Comparison of ENCODE assay signal across 8 mouse cellular contexts in genomic region chr9:22387901-22388300, GRCm38 (mm10). TPM values are rescaled to one million over a fixed set of nuclear protein-coding genes. Genes with fewer than 3 reads are reported as not detected.
DNase-seq lines count a peak whose midpoint lies in the region; ATAC-seq and TF ChIP-seq lines count a peak whose summit lies in the region.

No protein-coding gene starts in this region.

- ATAC-seq in forebrain, embryonic 13.5 days = no peak
- ATAC-seq in liver, embryonic 12.5 days = no peak
- ATAC-seq in stomach, embryonic 16.5 days (ENCODE audit: insufficient read depth, low FRiP score) = no peak

- H3K36me3 ChIP-seq in spleen, adult 2 months (ENCODE audit: control insufficient read depth, insufficient read depth, low read length) = no peaks in the 10 kb centered on the region
- 0 out of 2 replicates have a peak, but pooled peaks cover 3% of the 10 kb centered on the region for H3K36me3 ChIP-seq in forebrain, embryonic 13.5 days (ENCODE audit: poor library complexity, severe bottlenecking)
- peaks cover 31% of the 10 kb centered on the region for H3K36me3 ChIP-seq in liver, embryonic 12.5 days
- H3K36me3 ChIP-seq in stomach, embryonic 16.5 days (ENCODE audit: control insufficient read depth, insufficient read depth, low read length) = no peaks in the 10 kb centered on the region

- peak overlapping the region; percentile 87 for H3K9ac ChIP-seq in forebrain, embryonic 13.5 days
- peak overlapping the region; percentile 99 for H3K9ac ChIP-seq in liver, embryonic 12.5 days
- H3K9ac ChIP-seq in stomach, embryonic 16.5 days (ENCODE audit: low read length) = peak overlapping the region; percentile 88

- peak overlapping the region; percentile 86 for H3K4me2 ChIP-seq in forebrain, embryonic 13.5 days
- peak overlapping the region; percentile 92 for H3K4me2 ChIP-seq in liver, embryonic 12.5 days
- H3K4me2 ChIP-seq in stomach, embryonic 16.5 days (ENCODE audit: low read depth, low read length) = peak overlapping the region; percentile 69

- 7% methylated on average over 6 of the region's 6 CpGs for WGBS in spleen, adult 2 months
- WGBS in forebrain, embryonic 13.5 days = 17% methylated on average over 6 of the region's 6 CpGs
- WGBS in liver, embryonic 12.5 days (ENCODE audit: insufficient replicate concordance) = 8% methylated on average over 6 of the region's 6 CpGs
- WGBS in stomach, embryonic 16.5 days = 12% methylated on average over 6 of the region's 6 CpGs

- H3K27me3 ChIP-seq in spleen, adult 2 months (ENCODE audit: control insufficient read depth, insufficient read depth, low read length) = no peaks in the 10 kb centered on the region
- no peaks in the 10 kb centered on the region for H3K27me3 ChIP-seq in forebrain, embryonic 13.5 days
- no peaks in the 10 kb centered on the region for H3K27me3 ChIP-seq in liver, embryonic 12.5 days (replicated peaks)
- H3K27me3 ChIP-seq in stomach, embryonic 16.5 days (ENCODE audit: control insufficient read depth, insufficient read depth, low read length) = no peaks in the 10 kb centered on the region

- no peak for TF ChIP-seq CTCF in spleen, adult 2 months (IDR thresholded peaks at IDR 0.05; ENCODE audit: extremely low read depth, insufficient read depth, insufficient read length, insufficient replicate concordance)

- H3K4me1 ChIP-seq in spleen, adult 2 months (ENCODE audit: control insufficient read depth, insufficient read depth, insufficient read length) = no peaks in the 10 kb centered on the region; the same call in 1 of the 2 replicates
- H3K4me1 ChIP-seq in forebrain, embryonic 13.5 days = peaks cover 33% of the 10 kb centered on the region
- peaks cover 52% of the 10 kb centered on the region for H3K4me1 ChIP-seq in liver, embryonic 12.5 days
- H3K4me1 ChIP-seq in stomach, embryonic 16.5 days (ENCODE audit: control insufficient read depth, insufficient read depth, low read length) = peaks cover 9% of the 10 kb centered on the region; the same call in 1 of the 2 replicates

- H3K9me3 ChIP-seq in forebrain, embryonic 13.5 days (replicated peaks) = no peaks in the 10 kb centered on the region
- H3K9me3 ChIP-seq in liver, embryonic 12.5 days (replicated peaks) = no peaks in the 10 kb centered on the region
- no peaks in the 10 kb centered on the region for H3K9me3 ChIP-seq in stomach, embryonic 16.5 days (replicated peaks; ENCODE audit: control insufficient read depth, low read length)

- no peak for TF ChIP-seq POLR2A in spleen, adult 2 months (IDR thresholded peaks at IDR 0.05; ENCODE audit: low read depth, low read length)

- peak overlapping the region; percentile 67 for H3K4me3 ChIP-seq in spleen, adult 2 months (ENCODE audit: extremely low read depth, insufficient read depth, insufficient read length)
- H3K4me3 ChIP-seq in forebrain, embryonic 13.5 days = peak overlapping the region; percentile 86
- H3K4me3 ChIP-seq in liver, embryonic 12.5 days = peak overlapping the region; percentile 98
- peak overlapping the region; percentile 96 for H3K4me3 ChIP-seq in stomach, embryonic 16.5 days (replicated peaks; ENCODE audit: low read length)

- no peak for DNase-seq in spleen, adult 2 months (ENCODE audit: low read depth in 1 of 2, low spot score in 2 of 2)
- DNase-seq in spleen, postnatal 10 days (ENCODE audit: low spot score in 2 of 2) = no peak
- DNase-seq in adrenal gland, adult 2 months = no peak
- DNase-seq in embryo, embryonic 11 days = no peak
- DNase-seq in spleen, postnatal 36 days (ENCODE audit: low spot score in 2 of 2) = no peak

- H3K27ac ChIP-seq in spleen, adult 2 months (ENCODE audit: insufficient read depth, low read length) = no peak overlapping the region
- no peak overlapping the region for H3K27ac ChIP-seq in forebrain, embryonic 13.5 days
- peak overlapping the region; percentile 98 for H3K27ac ChIP-seq in liver, embryonic 12.5 days
- H3K27ac ChIP-seq in stomach, embryonic 16.5 days (ENCODE audit: low read length) = peak overlapping the region; percentile 88

RNA-seq across cellular contexts. Expression of gene Anln, which starts 1.1 kb away (rescaled TPM):
- 1.3 and 1.7 TPM in 2 replicates for polyA plus RNA-seq in spleen, adult 2 months (2012; rRNA removed)
- polyA plus RNA-seq in forebrain, embryonic 13.5 days (2015; fragmentation: Nextera tagmentation; extraction: Ambion mirVana) = 22.7 and 23.1 TPM in 2 replicates
- polyA plus RNA-seq in liver, embryonic 12.5 days (2016; fragmentation: Nextera tagmentation; extraction: Ambion mirVana) = 35.2 and 35.3 TPM in 2 replicates
- polyA plus RNA-seq in stomach, embryonic 16.5 days (2015; fragmentation: Nextera tagmentation; extraction: Ambion mirVana) = 57.6 and 58.0 TPM in 2 replicates
- 1 to 10 TPM; 3.5 to 3.6 TPM for total RNA-seq in adrenal gland, adult 2 months (2021)
- 0.29 and 0.48 TPM in 2 replicates for polyA plus RNA-seq in adrenal gland, adult 2 months (2012; rRNA removed)

RNA-seq across cellular contexts. Expression of gene 9530077C05Rik, which starts 23.4 kb away (rescaled TPM):
- 0.21 and 0.36 TPM in 2 replicates for polyA plus RNA-seq in spleen, adult 2 months (2012; rRNA removed)
- polyA plus RNA-seq in forebrain, embryonic 13.5 days (2015; fragmentation: Nextera tagmentation; extraction: Ambion mirVana) = 8.6 and 9.8 TPM in 2 replicates
- polyA plus RNA-seq in liver, embryonic 12.5 days (2016; fragmentation: Nextera tagmentation; extraction: Ambion mirVana) = 2.1 and 2.2 TPM in 2 replicates
- polyA plus RNA-seq in stomach, embryonic 16.5 days (2015; fragmentation: Nextera tagmentation; extraction: Ambion mirVana) = 4.4 and 5.3 TPM in 2 replicates
- 10 to 100 TPM in 1 of 2 experiments, 1 to 10 TPM in 1; 3.7 to 11.9 TPM for total RNA-seq in adrenal gland, adult 2 months (2021)
- polyA plus RNA-seq in adrenal gland, adult 2 months (2012; rRNA removed) = 1.2 and 1.3 TPM in 2 replicates

Comparison
In these comparisons a context has a peak if more than half of its experiments do, and no peak if none do; other contexts are left out.
1. H3K27ac ChIP-seq: peak in liver, embryonic 12.5 days (single experiment) and stomach, embryonic 16.5 days (single experiment); none in spleen, adult 2 months (single experiment) and forebrain, embryonic 13.5 days (single experiment).
2. Peak in every context shown above with its lines, with median percentiles within 50 percentile points of each other: H3K4me3 ChIP-seq, H3K4me2 ChIP-seq and H3K9ac ChIP-seq.